Mouse (Mus musculus) right cerebral cortex, postnatal 14 days (tissue): ENCODE data around the gene Ninj1.

Experiments used
- DNase-seq: peaks from one replicate; pipeline ENCODE4 v3.0.0; 2022

The Ninj1 gene

DNA sequence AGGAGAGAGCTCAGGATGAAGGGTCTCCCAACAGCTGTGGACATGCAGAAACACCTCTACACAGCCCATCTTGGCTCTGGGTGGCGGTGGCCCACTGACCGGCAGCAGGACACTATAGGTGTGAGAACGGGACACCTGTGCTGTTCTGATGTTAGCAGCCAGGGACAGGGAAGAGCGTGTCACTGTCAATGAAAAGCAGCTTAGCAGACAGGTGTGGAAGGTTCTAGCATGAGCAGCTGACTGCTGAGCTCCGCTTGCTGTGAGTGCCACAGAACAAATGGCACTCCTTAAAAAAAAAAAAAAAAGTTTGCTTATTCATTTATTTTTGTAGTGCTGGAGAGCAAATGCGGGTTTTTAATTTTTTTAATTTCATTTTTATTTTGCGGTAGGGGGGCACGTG, 50.3 kb downstream of the Ninj1 start:
- DNase-seq, result no peak

DNA sequence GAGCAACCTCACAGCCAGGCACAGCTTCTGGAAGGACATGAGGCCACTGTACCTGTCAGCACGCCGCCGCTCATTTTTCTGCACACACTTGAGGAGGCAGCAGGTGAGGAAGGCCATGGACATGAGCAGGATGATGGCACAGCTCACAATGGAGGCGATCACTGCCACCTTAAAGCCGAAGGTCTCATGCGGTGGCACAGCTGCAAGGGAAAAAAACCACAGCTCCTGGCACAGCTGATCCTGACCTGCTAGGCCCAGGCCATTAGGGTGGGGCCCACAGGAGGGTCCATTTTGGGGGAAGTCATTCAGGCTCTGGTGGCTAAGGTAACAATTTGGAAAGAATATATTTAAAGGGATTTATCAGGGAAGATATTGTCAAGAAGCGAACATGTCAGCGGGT, 51.5 kb downstream of the Ninj1 start:
- DNase-seq, result no peak

DNA sequence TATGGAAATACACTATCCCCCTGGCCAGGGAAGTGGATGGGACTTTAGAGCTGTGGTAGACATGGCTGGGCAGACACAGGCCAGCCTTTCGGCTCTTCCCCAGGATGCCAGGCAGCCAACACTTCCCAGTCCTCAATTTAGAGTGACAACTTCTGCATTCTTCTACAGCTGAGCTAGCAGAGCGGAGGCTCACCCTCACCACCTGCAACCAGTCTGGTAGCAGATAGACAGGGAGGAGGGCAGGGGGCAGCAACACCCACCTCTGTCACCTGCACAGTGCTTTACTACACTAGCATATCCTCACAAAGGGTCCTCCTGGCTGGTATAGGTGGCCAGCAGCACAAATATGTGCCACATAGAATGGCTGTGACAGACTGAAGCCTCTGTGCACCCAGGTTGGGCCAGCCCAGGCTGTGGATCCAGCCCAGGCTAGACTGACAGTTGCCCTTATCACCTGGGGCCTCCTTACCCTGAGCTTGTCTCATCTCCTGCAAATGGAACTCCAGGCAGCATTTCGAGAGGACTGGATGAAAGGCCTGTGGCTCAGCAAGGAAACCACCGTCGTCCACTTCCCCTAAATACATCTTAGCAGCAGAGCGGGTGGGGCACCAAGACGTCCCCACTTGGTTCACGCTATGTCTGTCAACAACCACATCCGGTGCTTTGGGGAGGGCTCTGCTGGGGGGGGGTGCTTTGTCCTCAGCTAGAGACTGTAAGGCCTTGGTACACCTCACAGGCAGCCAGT, 55.2 kb downstream of the Ninj1 start:
- DNase-seq, result no peak

DNA sequence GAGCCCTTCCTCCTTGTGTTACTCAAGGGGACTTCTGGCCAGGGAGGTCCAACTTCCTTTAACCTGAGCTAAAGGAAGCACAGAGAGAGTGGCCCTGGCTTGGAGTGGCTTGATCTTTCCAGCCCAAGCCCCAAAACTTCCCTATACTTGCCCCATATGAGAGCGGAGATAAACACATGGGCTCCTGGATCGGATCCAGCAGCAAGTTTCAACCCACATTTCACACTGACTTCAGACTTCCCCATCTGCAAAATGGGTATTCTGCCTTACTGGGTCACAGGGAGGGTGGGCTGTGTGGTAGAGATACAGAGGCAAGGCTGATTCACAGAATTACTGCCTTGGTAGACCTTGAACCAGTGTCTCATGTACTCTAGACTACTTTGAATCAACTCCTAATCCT, 56.2 kb downstream of the Ninj1 start:
- no peak for DNase-seq

DNA sequence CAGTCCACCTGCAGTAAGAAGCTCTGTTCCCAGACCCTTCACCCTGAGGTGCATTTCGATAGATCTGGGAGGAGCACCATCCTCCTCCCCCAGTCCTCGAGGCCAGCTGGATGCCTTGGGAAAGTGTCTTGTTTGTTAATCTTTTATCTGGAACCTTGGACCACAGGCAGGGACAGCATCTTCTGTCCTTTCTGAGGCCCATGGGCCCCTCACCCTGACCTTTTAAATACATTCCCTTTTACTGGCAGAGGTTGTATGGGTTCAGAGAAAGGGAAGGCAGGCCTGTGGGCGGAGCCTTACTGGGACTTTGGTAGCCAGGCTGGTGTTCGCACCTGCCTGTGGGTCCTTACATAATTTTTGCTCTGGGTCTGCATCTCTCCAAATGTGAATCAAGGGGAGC, 58.0 kb downstream of the Ninj1 start:
- DNase-seq, result no peak
